Mouse (Mus musculus) heart, postnatal 0 days (tissue): ENCODE data around the gene Rnf32. TPM values are rescaled to one million over a fixed set of nuclear protein-coding genes. Genes with fewer than 3 reads are reported as not detected.

Experiments
- ATAC-seq: fragments of 200-750 bp; cut with Nextera tagmentation; 2 replicates; pipeline ENCODE4 v1.8.0; 2017; ENCODE audit warnings: low read depth, moderate number of reproducible peaks, moderate library complexity; ENCODE audit not compliant: insufficient read depth
- DNase-seq: peaks from one replicate; pipeline ENCODE4 v3.0.0-alpha.2; 2016; ENCODE audit warnings: low spot score
- H3K27ac ChIP-seq: fragments of 300-500 bp; sonication (generic); 2 replicates; pipeline ENCODE4 v1.5.1; 2014; ENCODE audit warnings: low read depth, mild to moderate bottlenecking
- H3K27me3 ChIP-seq: fragments of 300-500 bp; sonication (generic); 2 replicates; pipeline ENCODE4 v1.6.1; 2014; ENCODE audit warnings: low read length, mixed read lengths; ENCODE audit not compliant: control insufficient read depth, insufficient read depth
- H3K36me3 ChIP-seq: fragments of 300-500 bp; sonication (generic); replicated peaks from 2 replicates; pipeline ENCODE4 v1.6.1; 2014; ENCODE audit warnings: low read length, mixed read lengths; ENCODE audit not compliant: control insufficient read depth, insufficient read depth
- H3K4me1 ChIP-seq: fragments of 300-500 bp; sonication (generic); 2 replicates; pipeline ENCODE4 v1.6.1; 2014; ENCODE audit warnings: antibody characterized with exemption; ENCODE audit not compliant: control insufficient read depth, insufficient read depth
- H3K4me2 ChIP-seq: fragments of 300-500 bp; sonication (generic); 2 replicates; pipeline ENCODE4 v1.6.1; 2014; ENCODE audit warnings: low read depth, mild to moderate bottlenecking, low read length, moderate library complexity
- H3K4me3 ChIP-seq: fragments of 300-500 bp; sonication (generic); 2 replicates; pipeline ENCODE4 v1.5.1; 2014; ENCODE audit warnings: low read depth, low read length
- H3K9ac ChIP-seq: fragments of 300-500 bp; sonication (generic); replicated peaks from 2 replicates; pipeline ENCODE4 v1.6.1; 2014; ENCODE audit warnings: low read depth, low read length, mixed read lengths
- H3K9me3 ChIP-seq: fragments of 300-500 bp; sonication (generic); replicated peaks from 2 replicates; pipeline ENCODE4 v1.6.1; 2016; ENCODE audit warnings: low read length; ENCODE audit not compliant: control insufficient read depth
- CTCF ChIP-seq: IDR thresholded peaks from 2 replicates; pipeline ENCODE4 v1.5.1; 2016; ENCODE audit warnings: antibody characterized with exemption, control low read depth, low read depth
- EP300 ChIP-seq: IDR thresholded peaks from 2 replicates; pipeline ENCODE4 v1.6.1; 2016; ENCODE audit warnings: antibody characterized with exemption, low read depth
- WGBS: fragments of 180-500 bp; shearing (Covaris S2); extraction: QIAGEN DNeasy Blood & Tissue Kit; methylation state at CpG from one replicate; pipeline ENCODE4 v1.1.7; 2014; 5-methylcytosine and 5-hydroxymethylcytosine counted together
- polyA plus RNA-seq: library from polyadenylated mRNA; unstranded; fragments of >200 nt; fragmentation: Nextera tagmentation; extraction: Ambion mirVana; gene quantifications from 2 replicates; pipeline ENCODE4 v1.2.1, GENCODE M21; 2015
- total RNA-seq: library from RNA; depleted of rRNA; stranded (reverse); fragments of >200 nt; gene quantifications from 2 replicates; pipeline ENCODE4 v1.2.3, GENCODE M21; 2014; ENCODE audit warnings: low replicate concordance

The Rnf32 gene
- total and polyA plus RNA-seq, 2 experiments from 2014 or later, result 0.42 to 3.9 TPM

DNA sequence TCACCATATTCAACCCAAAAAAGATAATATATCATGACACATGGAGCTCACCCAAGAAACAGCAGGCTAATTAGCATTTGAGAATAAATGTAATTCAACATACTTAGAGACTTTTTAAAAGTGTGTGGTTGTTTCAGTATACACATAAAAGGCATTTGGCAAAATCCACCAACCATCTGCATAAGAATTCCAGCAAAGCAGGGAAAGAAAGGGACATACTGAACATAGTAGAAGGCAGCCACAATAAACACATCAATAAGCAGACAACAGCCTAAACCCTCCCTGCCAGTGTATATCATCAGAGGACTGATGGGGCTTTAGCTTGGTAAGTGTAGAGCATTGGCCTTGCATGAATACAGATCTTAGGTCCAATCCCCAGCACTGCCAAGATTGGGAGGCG, 49.0 kb downstream of the Rnf32 start:
- Histone ChIP-seq H3K36me3 (no peaks in the 10 kb centered on the region), H3K9ac (no peak overlapping the region), H3K9me3 (no peaks in the 10 kb centered on the region; the same call in 1 of the 2 replicates), H3K27me3 (no peaks in the 10 kb centered on the region), H3K4me3 (no peak overlapping the region), H3K4me2 (no peak overlapping the region), H3K27ac (no peak overlapping the region), H3K4me1 (no peaks in the 10 kb centered on the region)
- ATAC-seq (no peak), DNase-seq (no peak)
- WGBS, result no CpG with 5 or more reads among the region's 1 CpGs
- TF ChIP-seq EP300 (no peak), CTCF (no peak)

DNA sequence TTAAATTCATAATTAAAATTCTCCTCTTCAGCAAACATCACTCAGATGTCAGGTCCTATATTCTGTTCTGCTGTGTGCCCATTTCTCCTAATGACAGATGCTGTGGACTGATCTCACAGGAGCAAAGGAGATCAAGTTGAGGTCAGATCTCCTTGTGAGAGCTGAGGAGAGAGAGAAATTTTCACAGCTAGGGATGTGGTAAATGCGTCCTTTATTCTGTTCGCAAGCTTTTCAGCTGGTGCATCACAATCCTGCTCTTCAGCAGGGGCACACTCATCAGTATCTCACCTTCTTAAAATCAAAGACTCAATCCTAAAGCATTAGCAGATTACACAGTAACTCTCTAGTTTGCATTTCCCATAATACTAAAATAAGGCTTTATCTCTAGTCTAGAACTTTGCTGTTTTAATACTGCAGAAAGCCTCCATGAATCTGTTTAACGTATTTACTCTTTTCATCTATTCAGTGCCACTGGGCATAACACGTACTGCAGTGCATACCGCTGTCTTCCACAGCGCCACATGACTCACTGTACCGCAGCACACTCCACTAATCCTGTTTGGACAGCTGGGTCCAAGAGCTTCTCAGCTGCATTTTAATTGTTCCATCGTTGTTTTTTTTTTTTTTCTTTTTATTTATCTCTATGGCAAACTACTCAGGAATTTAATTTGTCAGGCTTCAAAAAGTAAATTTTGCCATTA, 55.2 kb downstream of the Rnf32 start:
- Histone ChIP-seq H3K27ac (no peak overlapping the region), H3K27me3 (no peaks in the 10 kb centered on the region), H3K9me3 (no peaks in the 10 kb centered on the region; the same call in 1 of the 2 replicates), H3K4me2 (no peak overlapping the region), H3K36me3 (no peaks in the 10 kb centered on the region), H3K4me3 (no peak overlapping the region), H3K4me1 (no peaks in the 10 kb centered on the region), H3K9ac (no peak overlapping the region)
- ATAC-seq (no peak), DNase-seq (no peak)
- 67% methylated on average over 8 of the region's 8 CpGs for WGBS
- TF ChIP-seq CTCF (no peak), EP300 (no peak)

DNA sequence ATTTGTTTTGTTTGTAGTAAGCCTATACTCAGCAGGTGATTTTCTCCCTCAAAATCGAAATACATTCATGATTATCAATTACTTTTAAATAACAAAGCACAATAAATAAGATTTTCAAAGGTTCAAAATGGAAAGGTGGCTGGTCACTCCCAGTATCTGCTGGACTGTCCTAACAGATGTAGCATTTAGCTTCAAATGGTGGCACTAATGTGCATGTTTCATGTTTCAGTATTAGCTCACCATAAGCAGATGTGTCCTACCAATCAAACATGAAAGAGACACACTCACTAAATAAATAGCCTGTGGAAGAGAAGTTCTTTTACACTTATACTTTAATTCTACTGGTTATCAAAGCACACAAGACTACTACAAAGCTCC, 55.7 kb downstream of the Rnf32 start:
- no peak overlapping the region for H3K9ac ChIP-seq
- ATAC-seq, result no peak
- TF ChIP-seq CTCF, result no peak
- no peak for TF ChIP-seq EP300
- H3K4me3 ChIP-seq, result no peak overlapping the region
- no peak overlapping the region for H3K27ac ChIP-seq
- 73% methylated on average over 1 of the region's 1 CpGs for WGBS
- no peaks in the 10 kb centered on the region for H3K4me1 ChIP-seq
- H3K4me2 ChIP-seq, result no peak overlapping the region
- DNase-seq, result no peak
- no peaks in the 10 kb centered on the region for H3K36me3 ChIP-seq
- H3K27me3 ChIP-seq, result no peaks in the 10 kb centered on the region
- no peaks in the 10 kb centered on the region; the same call in 1 of the 2 replicates for H3K9me3 ChIP-seq

DNA sequence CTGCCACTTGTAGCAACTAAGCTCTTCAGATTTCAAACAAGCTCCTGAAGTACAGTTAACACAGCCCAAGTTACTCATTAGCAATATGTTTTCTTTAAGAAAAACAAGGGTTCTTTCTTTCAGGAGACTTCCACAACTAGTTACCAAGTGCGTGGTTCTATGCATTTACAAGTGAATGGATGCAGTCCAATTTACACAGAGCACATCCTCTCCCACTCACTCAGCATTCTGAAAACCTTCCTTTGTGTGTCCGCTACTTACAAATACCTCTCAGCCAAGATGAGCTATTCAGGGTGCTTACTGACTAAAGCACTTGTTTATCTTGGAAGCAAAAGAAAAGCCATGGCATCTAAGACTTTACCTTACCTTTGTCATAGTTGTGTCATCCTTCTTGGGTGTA, 58.1 kb downstream of the Rnf32 start:
- ATAC-seq, result no peak
- no peak for TF ChIP-seq EP300
- no peak for TF ChIP-seq CTCF
- 62% methylated on average over 2 of the region's 2 CpGs for WGBS
- Histone ChIP-seq H3K4me3 (no peak overlapping the region), H3K36me3 (no peaks in the 10 kb centered on the region), H3K9me3 (no peaks in the 10 kb centered on the region), H3K27ac (no peak overlapping the region), H3K27me3 (no peaks in the 10 kb centered on the region), H3K9ac (no peak overlapping the region), H3K4me2 (no peak overlapping the region), H3K4me1 (no peaks in the 10 kb centered on the region)
- DNase-seq, result no peak

DNA sequence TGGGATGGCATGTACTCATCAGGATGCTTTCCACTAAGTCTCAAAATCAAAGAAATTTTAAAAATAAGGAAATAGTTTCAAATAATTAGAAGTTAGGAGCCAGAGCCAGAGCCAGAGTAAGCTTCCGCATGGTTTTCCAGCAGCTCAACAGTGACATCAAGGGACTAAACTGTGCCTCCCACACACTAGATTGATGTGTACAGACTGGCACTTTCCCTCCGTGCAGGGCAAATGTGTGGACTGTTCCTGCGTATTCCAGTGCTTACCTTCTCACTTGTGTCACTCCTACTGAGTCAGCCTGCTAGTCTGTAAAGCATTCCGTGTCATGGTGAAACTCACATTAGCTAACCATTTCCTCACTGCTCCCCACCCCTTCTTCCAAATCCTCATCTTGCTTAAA, 75.1 kb downstream of the Rnf32 start:
- Histone ChIP-seq H3K4me3 (no peak overlapping the region), H3K27me3 (no peaks in the 10 kb centered on the region), H3K9ac (no peak overlapping the region), H3K27ac (no peak overlapping the region), H3K4me2 (no peak overlapping the region), H3K4me1 (no peaks in the 10 kb centered on the region), H3K9me3 (no peaks in the 10 kb centered on the region), H3K36me3 (no peaks in the 10 kb centered on the region)
- TF ChIP-seq CTCF (no peak), EP300 (no peak)
- ATAC-seq (no peak), DNase-seq (no peak)
- WGBS, result 63% methylated on average over 4 of the region's 4 CpGs

DNA sequence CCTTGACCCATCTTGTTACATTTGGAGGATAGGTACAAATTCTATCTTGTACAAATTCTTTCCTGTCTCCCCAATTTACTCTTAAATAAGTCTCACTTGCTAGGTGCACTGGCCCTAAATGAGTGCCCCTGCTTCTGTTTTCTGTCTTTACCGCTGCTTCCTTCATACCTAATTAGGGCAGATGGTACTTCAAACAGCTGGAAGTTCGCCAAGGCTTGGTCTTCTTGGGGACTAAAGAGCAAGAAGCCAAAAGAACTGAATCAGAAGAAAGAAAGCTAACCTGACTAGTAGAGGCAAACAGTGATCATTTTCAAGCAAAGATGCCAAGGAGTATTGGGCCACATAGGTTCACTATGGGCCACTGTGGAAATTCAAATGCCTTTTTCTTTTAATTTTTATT, 77.6 kb downstream of the Rnf32 start:
- TF ChIP-seq CTCF (no peak), EP300 (no peak)
- no peaks in the 10 kb centered on the region for H3K4me1 ChIP-seq
- no peaks in the 10 kb centered on the region for H3K9me3 ChIP-seq
- WGBS, result 77% methylated on average over 2 of the region's 2 CpGs
- no peaks in the 10 kb centered on the region for H3K36me3 ChIP-seq
- DNase-seq (no peak), ATAC-seq (no peak)
- no peak overlapping the region for H3K27ac ChIP-seq
- H3K4me3 ChIP-seq, result no peak overlapping the region
- no peak overlapping the region for H3K4me2 ChIP-seq
- no peak overlapping the region for H3K9ac ChIP-seq
- H3K27me3 ChIP-seq, result no peaks in the 10 kb centered on the region
